Mouse (Mus musculus) liver, postnatal 0 days (tissue): Measurements from ENCODE around the gene Gcnt1.
A peak's percentile ranks its signal among the peaks of the same experiment; 100 is the strongest.

Experiments used
- CTCF ChIP-seq: sonication (generic); IDR thresholded peaks from 2 replicates; pipeline ENCODE4 v1.5.1; 2016; ENCODE audit warnings: antibody characterized with exemption, low read depth
- EP300 ChIP-seq: IDR thresholded peaks from 2 replicates; pipeline ENCODE4 v1.6.1; 2016; ENCODE audit warnings: antibody characterized with exemption, low read depth, mild to moderate bottlenecking

GRCm38 (mm10) chr19:17311501-17311900 lies 61.1 kb downstream of the Gcnt1 start:
- TF ChIP-seq EP300 (peak; percentile 36; the same call in 1 of the 2 replicates), CTCF (no peak)
